Mouse (Mus musculus): ENCODE data around the gene Dpysl5.

- TF ChIP-seq CTCF (IDR thresholded peaks at IDR 0.05; ENCODE audit: insufficient read depth, low read depth, low read length) (no peak), POLR2A (IDR thresholded peaks at IDR 0.05; ENCODE audit: insufficient read depth, low read depth, low read length) (no peak)
Observed at GRCm38 (mm10) chr5:30839731-30840130, 128.4 kb downstream of the Dpysl5 start.

Measured in olfactory bulb, adult 2 months (tissue).